Mouse (Mus musculus): ENCODE results near the gene Lzic.

Gene Lzic

DNA sequence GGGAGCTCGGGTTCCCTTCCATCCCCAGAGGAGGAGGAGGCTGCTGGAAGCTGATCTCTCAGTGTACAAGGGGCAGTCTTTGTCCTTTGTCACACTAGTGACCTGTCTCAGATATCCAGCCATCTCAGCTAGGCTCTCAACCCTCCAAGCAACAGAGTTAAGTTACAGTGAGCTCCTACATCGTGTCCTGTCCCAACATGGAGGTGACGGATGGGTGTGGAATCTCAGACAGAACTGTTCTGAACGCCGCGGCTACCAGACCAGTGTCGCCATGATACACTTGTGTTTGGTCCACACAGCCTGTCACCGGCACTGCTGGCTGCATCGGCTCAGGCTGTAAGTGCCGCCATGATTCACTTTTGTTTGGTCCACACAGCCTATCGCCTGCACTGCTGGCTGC is 8.0 kb upstream of the Lzic start, which contains the start of gene Tmem274:
Gene Tmem274 (plus strand): TSS at position 301 of the 400 bp plus-strand sequence.
- no peak for DNase-seq (ENCODE audit: low read depth, low spot score)

DNA sequence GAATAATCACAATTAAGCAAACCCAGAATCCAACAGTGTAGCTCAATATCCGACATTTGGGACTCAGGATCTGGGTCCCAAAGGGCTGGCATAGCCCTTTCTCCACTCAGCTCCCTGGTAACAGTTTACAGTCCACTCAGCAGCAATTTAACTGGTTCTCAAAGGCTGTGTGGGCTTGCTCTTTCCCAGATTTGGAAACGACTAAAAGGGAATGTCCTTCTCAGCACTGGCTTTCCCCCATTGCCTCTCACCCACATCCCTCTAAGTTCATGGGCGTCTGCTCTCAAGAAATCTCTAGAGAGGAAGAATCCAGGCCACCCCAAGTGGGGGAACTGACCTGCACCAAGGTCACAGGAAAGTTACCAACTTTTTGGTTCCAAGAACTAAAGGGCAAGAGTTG is 463 bp upstream of the Lzic start:
- DNase-seq (ENCODE audit: low read depth, low spot score) = no peak

DNA sequence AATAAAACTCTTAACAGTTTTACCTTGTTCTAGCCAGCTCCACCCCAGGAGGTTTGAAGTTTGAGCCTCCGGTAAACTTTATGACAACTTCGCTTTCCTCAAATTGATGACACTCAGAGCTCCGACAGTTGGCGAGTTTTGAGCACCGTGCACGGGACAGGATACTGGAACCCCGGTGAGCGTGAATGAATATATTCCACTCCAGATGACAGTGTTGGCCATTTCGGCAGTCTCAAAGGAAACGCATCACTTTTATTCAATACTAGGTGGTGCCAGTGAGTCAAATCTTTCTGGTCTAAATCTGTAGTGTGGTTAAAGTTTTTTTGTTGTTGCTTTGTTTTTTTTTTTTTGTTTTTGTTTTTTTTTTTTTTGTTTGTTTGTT is 787 bp downstream of the Lzic start:
- DNase-seq (ENCODE audit: low read depth, low spot score) = peak; percentile 17

DNA sequence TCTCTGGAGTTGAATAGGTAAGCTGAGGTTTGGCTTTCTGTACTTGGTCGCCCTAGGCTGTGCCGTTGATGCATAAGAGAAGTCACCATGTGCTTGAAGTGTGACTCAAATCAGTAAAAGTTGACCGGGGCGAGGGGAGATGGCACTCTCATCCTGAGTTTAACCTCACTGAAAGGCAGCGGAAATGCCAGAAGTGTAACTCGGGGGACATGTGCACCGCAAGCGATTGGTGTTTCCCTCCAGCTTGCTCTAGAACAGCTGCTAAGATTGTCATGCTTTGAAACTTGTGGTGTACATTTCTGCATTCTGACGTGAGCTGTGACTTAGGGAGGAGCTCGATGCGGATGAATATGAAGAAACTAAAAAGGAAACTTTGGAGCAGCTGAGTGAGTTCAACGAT is 2.7 kb downstream of the Lzic start:
- DNase-seq (ENCODE audit: low read depth, low spot score) = no peak

DNA sequence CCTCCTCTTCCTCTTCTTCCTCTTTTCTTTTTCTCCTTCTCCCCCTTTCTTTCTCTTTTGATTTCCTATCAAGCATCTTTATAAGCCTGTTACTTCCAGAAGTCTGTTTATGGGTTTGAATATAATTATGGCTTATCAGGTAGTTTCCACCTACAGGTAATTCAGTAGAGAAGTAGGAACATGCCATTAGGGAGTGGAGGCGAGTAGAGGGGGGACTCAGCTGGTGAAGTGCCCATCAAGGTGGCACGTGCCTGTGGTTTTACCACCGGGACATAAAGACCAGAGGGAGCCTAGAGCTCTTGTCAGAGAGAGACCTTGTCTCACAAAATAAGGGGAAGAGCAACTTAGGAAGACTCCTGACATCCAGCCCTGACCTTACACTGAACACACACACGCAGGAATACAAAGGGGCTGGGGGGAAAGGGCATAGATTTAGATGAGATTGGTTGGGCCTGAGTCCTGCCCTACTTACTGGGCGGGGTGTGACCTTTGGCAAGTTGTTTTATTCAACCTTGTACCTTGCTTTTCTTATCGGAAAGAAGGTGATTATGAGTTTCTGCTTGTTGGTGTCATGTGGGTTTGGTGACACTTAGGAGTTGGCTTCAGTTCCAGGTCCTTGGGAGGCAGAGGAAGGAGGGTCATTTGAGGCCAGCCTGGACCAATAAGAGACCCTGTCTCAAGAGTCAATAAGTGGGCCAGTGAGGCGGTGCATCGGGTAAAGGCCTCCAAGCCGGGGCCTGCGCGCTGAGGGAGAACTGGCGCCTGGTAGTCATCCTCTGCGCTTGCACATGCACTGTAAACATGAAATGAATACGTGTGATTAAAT is 4.6 kb downstream of the Lzic start:
- DNase-seq (ENCODE audit: low read depth, low spot score) = no peak

DNA sequence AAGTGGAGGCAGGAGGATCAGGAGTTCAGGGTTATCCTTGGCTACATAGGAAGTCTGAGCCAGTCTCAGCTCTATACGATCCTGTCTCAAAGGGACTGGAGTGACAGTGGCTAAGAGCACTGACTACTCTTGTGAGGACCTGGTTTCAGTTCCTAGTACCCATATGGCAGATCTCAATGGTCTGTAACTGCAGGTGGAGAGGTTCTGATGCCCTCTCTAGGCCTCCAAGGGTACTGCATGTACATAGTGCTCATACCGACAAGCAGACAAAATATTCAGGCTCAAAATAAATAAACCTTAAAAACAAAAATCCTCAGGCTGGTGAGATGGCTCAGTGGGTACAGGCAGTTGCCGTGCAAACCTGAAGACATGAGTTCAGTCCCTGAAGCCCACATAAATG is 6.1 kb downstream of the Lzic start:
- DNase-seq (ENCODE audit: low read depth, low spot score) = no peak

DNA sequence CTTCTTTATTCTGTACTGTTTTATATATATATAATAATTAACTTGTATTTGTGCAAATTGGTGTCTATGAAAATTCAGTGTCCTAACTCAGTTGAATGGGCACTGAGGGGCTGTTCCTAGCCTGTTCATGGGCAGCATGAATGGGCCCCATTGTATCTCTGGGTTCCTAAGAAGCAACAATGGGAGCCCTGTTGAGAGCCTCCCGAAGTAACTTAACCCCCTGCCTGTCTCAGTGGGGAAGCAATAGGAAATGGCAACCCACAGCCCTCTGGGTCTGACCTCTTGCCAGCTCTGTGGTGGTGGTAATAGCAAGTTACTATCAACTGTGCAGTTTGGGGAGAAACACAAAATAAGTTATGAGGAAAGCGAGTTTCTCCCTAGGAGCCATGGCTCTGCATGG is 11.6 kb downstream of the Lzic start:
- DNase-seq (ENCODE audit: low read depth, low spot score) = no peak

DNA sequence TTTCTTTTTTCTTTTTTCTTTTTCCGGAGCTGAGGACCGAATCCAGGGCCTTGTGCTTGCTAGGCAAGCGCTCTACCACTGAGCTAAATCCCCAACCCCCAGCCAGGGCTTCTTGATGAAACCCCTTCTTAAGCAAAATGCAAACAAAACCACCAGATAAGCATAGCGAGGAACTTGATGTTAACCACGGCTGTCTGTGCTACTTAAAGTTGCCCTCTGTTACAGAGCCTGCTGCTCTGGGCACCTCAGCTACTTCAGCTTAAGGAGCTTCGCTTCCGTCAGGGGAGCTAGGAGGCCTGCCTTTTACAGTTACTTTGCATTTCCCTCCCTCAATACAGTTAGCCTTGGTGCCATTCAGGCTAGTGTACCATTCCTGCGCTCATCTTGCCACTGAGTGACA is 13.9 kb downstream of the Lzic start:
- DNase-seq (ENCODE audit: low read depth, low spot score) = no peak

DNA sequence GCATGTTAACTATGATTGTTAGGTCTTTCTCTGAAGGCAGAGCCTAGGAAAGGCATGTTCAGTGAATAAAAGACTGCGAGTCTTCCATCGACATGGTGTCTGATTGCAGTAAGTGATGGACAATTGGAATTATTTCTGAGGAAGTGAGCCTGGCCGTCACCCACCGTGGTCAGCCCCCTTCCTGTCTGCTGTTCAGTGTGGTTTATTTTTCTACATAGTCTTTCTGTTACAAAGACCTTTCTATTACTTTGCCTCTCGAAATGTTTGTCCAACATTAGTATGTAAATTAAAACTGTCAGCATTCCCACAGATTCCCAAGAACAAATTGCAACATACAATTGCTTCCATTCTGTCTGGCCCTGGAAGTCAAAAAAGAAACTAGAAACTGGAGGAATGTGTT is 14.8 kb downstream of the Lzic start:
- no peak for DNase-seq (ENCODE audit: low read depth, low spot score)

DNA sequence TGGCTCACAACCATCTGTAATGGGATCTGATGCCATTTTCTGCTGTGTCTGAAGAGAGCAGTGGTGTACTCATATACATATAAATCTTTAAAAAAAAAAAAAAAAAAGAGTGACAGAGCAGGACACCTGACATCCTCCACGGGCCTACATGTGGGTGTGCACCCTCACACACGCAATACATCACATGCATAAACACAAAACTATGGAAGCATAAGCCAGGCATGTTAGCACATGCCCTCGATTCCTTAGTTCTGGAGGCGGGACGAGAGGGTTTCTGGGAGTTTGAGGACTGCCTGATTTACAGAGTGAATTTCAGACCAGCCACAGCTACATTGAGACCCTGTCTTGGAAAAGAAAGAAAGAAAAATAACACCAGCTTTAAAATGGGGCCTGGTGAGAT is 19.3 kb downstream of the Lzic start:
- no peak for DNase-seq (ENCODE audit: low read depth, low spot score)

DNA sequence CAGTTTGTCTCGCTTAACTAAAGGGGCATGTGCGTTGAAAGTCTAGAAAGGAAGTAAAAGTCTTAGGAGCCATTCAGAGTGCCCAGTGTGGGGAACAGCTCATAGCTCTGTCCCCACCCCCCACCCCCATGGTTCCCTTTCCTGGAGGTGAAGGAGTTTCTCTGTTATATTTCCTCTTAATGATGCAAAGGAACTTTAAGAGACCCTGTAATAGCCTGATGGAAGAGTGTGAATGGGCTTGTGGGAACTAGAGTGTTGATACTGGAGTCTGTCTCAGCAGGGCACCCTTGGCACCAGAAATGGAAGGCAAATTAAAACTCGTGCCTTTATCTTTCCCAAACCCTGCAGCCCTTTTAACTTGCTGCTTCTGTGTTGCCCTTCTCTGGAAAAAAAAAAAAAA is 19.8 kb downstream of the Lzic start:
- DNase-seq (ENCODE audit: low read depth, low spot score) = no peak

DNA sequence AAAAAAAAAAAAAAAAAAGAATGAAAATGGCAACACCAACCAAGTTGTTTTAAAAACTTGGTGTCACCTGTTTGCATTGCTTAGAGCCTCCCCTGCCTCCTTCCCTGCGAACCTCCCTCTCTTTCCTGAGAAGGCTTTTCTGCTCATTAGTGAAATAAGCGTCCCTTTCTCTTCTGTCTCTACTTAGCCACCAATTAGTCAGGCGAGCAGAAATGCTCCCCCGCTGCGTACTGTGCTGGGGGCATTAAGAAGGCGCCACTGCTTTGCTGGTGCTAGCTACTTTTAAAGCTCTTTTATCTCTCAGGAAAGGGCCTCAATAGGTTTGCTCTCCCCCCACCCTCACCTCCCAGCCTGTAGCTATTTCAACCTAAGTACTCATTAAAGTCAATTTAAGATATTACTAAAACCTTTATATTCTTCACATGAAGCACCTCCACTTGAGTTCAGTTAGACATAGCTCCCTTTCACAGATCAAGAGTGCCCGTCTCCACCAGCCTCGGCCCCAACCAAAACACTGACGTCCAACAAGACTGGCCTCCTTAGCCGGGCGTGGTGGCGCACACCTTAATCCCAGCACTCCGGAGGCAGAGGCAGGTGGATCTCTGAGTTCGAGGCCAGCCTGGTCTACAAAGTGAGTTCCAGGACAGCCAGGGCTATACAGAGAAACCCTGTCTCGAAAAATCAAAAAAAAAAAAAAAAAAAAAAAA is 20.4 kb downstream of the Lzic start:
- no peak for DNase-seq (ENCODE audit: low read depth, low spot score)

DNA sequence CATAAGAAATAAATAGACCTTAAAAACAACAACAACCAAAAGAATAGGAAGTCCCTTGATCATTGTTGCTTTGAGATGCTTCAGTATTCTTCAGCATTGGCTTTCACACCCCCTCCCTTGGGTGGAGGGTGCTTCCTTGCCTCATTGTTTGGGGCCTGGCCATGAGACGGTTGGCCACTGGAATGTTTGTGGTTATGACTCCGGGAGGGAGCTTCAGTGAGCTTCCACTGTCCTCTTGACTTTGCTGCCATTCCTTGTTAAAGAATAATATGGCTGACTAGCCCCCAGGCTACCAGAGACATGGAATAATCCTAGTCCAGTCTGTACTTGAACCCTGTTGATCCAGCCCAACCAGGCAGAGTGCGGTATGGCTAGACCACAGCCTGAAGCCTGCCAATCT is 21.9 kb downstream of the Lzic start:
- DNase-seq (ENCODE audit: low read depth, low spot score) = no peak

DNA sequence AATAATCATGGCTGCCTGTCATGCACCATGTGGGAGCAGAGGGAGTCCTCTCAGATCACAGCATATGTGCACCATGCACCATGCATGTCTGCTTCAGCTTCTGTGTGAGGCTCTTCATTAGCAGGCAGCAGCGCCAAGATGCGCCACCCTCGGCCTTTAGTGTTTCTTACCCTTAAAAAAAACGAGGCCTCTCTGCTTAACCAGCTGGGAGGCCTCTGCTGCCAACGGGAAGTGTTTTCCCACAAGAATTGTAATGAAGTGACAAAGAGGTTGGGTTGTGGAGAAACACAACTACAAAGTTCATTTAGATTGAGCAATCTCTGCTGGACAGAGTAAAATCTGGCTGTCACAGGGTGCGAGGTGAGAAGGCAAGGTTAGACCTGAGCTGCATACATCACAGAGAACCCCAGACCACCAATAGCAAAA is 26.2 kb downstream of the Lzic start:
- no peak for DNase-seq (ENCODE audit: low read depth, low spot score)

DNA sequence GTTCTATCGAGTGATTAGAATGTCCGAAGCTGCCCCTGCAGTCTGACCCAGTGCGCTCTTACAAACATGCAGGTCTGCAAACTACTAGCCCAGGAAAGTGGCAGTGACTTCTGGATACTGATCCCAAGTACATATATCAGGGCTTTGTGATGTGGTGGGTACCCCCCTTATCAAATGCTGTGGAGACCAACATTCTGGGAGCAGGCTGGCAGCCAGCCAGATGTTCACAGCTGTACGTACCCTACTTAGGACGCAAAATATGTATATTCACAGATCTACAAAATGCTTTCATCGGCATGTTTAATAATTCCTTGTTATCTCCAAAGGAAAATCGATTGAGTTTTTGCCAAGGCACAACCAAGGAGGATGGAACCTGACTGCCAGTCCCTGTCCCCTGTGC is 27.0 kb downstream of the Lzic start:
- no peak for DNase-seq (ENCODE audit: low read depth, low spot score)

DNA sequence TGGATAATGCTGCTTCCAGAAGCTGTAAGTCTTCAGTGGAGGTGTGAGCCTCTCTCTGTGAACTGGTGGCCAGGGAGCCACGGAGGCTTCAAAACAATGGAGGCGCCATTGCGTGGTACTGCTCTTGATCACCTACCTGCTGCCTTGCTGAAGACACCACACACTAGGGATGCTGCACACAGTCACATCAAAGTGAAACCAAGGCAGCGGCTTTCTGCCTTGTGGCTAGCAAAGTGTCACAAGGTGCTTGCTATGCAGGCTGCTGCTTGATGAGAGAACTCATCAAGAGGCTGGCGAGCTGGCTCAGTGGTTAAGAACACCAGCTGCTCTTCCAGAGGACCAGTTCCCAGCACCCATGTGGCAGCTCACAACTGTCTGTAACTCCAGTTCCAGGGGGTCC is 30.7 kb downstream of the Lzic start:
- no peak for DNase-seq (ENCODE audit: low read depth, low spot score)

DNA sequence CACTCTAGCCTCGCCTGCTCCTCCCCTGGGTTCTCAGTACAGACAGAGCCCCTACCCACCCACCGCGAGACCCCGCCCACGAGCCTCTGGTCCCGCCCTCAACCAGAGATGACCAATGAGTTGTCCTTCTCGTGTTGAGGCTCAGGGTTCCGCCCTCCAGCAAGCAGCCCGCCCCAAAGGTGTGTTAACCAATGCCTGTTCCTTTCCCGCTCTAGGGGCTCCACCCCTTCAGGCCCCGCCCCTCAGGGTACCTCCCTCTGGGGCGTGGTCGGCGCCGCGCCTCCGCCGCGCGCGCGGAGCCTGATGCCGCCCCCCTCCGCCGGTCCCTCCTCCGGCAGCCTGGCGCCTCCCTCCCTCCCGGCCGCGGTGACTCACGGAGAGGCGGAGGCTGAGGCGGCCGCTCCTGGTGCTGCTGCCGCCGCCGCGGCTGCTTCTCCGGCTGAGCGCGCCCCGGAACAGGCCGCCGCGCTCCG is 32.9 kb downstream of the Lzic start, which contains the start of gene Ctnnbip1:
Gene Ctnnbip1 (plus strand): TSS at position 369 of the 473 bp plus-strand sequence.
- DNase-seq (ENCODE audit: low read depth, low spot score) = peak; percentile 78

DNA sequence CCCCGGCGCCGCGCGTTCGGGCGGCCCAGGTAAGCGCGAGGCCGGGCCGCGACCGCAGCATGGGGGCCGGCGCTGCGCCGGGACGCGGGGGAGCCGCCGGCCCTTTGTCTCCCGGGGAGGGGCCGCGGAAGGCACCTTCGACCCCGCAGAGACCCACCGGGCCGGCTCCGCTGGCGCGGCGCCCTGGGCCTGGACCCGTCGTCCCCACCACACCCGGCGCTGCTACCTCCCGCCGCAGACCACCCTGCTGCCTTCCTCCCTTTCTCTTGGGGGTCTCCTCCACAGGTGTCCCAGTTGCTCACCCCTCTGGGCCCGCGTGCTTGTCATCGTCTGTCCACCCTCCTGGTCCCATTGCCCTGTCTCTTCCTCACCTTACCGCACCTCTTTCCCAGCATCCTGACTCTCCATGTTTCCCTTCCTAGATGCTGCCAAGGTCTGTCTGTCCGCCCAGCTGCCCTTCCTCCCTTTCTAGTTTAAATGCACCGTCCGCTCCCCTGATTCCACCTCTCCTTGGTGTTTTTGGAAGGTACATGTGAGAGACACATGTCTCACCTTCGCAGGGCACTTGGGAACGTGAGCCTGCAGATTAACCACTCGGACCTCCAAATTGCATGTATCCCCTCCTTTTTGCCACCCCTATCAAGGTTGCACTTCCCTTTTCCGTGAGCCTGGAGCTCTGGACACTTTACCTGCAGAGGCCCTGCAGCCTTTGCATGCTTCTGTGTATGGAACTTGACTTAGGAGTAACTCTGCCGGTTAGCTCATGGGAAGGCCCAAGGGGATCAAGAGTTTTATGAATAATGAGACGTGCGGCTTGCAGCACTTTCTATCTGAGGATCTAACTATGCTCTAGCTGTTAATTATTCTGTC is 33.6 kb downstream of the Lzic start:
- no peak for DNase-seq (ENCODE audit: low read depth, low spot score)

DNA sequence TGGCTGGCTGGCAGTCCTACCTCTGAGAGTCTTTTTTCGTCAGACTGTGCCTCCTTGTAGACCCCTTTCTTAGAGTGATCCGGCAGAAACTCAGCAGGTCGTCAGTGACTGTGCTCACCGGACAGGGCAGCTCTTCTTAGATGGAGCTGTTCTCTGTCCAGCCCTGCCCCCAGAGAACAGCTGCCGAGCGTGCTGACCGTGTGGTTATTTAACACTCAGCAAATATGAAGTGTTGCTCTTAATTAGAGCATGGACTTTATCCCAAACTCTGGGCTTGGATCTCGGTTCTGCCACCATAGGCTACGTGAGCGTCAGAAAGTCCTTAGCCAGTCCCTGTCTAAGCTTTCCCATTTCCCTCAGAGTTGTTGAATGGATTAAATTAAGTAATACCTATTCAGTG is 36.2 kb downstream of the Lzic start:
- no peak for DNase-seq (ENCODE audit: low read depth, low spot score)

DNA sequence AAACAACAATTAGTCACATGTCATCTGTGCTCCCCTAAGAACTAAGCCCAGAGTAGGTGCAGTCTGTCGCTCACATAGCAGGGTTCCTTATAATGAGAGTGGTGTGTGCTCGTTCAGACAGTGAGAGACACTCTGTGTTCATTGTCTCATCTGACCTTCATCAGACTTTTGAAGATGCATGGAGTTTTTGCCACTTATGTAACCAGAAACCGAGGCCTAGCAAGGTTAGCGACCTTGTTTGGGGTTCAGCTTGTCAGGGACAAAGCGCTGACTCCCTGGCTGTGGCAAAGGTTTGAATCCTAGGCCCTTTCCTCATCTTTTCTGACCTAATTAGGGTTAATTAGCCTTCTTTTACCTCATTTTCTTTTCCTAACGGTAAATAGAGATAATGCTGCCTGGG is 38.9 kb downstream of the Lzic start:
- no peak for DNase-seq (ENCODE audit: low read depth, low spot score)

DNA sequence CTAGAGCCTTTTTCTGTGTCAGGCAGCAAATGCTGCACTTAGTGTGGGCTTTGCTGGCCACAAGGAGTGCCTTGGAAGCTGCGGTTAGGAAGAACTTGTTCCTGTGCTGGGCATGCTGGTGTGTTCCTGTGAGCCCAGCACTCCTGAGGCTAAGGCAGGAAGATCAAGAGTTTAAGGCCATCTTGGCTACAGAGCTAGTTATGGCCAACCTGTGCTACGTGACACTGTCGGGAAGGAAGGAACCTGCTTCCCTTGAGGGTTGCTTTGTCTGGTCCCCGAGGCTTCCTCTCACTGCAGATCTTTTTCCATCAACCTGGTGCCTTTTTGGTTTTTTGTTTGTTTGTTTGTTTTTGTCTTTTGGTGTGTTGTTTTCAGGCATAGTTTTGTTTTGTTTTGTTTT is 40.1 kb downstream of the Lzic start:
- no peak for DNase-seq (ENCODE audit: low read depth, low spot score)

DNA sequence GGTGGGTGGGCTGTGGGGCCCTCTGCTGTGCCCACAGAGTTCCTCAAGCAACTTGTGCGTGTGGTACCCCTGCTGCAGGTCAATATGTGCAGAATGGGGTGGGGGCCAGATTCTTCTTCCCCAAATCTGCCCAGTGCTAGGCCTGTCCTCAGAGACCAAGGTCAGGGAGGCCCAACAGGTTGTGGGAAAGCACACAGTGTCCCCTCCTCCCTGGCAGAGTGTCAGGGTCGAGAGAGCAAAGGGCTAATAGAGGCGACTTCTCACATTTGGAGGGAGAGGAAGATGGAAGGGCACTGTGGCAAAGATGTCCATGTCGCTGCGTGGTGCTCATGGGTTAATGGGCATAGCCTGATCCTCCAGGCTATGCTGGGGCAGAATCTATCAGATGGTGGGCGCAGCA is 40.8 kb downstream of the Lzic start:
- no peak for DNase-seq (ENCODE audit: low read depth, low spot score)

All from c-Kit-negative CD71-positive TER-119-positive erythroid progenitor cells, embryonic 14.5 days (primary cell).